Mouse (Mus musculus) brain, embryonic 14.5 days (tissue): ENCODE data around the gene Sp8.

Experiments
- CTCF ChIP-seq: fragments of 200-500 bp; IDR thresholded peaks from 2 replicates; pipeline ENCODE4 v1.5.1; 2012; ENCODE audit warnings: inconsistent platforms, mild to moderate bottlenecking, moderate library complexity, borderline replicate concordance; ENCODE audit not compliant: insufficient read depth, insufficient read length; ENCODE audit errors: extremely low read depth
- POLR2A ChIP-seq: fragments of 200-500 bp; IDR thresholded peaks from 2 replicates; pipeline ENCODE4 v1.6.1; 2012; ENCODE audit warnings: mild to moderate bottlenecking, inconsistent platforms, borderline replicate concordance; ENCODE audit not compliant: poor library complexity, insufficient read depth, insufficient read length, severe bottlenecking; ENCODE audit errors: extremely low read depth

DNA sequence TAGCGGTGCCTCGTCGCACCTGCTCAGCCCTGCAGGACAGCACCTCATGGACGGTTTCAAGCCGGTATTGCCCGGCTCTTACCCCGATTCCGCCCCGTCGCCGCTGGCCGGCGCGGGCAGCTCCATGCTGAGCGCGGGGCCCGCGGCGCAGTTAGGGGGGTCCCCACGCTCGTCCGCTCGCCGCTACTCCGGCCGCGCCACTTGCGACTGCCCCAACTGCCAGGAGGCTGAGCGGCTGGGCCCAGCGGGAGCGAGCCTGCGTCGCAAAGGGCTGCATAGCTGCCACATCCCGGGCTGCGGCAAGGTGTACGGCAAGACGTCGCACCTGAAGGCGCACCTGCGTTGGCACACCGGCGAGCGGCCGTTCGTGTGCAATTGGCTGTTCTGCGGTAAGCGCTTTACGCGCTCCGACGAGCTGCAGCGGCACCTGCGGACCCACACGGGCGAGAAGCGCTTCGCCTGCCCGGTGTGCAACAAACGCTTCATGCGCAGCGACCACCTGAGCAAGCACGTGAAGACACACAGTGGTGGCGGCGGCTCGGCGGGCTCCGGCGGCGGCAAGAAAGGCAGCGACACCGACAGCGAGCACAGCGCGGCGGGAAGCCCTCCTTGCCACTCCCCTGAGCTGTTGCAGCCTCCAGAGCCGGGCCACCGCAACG is 3.2 kb downstream of the Sp8 start:
- no peak for TF ChIP-seq POLR2A
- TF ChIP-seq CTCF = no peak
